Mouse (Mus musculus) midbrain, embryonic 16.5 days (tissue): ENCODE measurements around the gene Dnajc16. TPM values are rescaled to one million over a fixed set of nuclear protein-coding genes. Genes with fewer than 3 reads are reported as not detected.

Experiments used
- ATAC-seq: fragments of 200-750 bp; cut with Nextera tagmentation; 2 replicates; pipeline ENCODE4 v1.8.0; 2017; ENCODE audit warnings: moderate TSS enrichment
- H3K27ac ChIP-seq: fragments of 300-500 bp; sonication (generic); 2 replicates; pipeline ENCODE4 v1.5.1; 2014; ENCODE audit warnings: mild to moderate bottlenecking, low read length, mixed read lengths
- H3K27me3 ChIP-seq: fragments of 300-500 bp; sonication (generic); 2 replicates; pipeline ENCODE4 v1.6.1; 2014; ENCODE audit warnings: low read depth, low read length, mixed read lengths; ENCODE audit not compliant: control insufficient read depth, insufficient read depth
- H3K36me3 ChIP-seq: fragments of 300-500 bp; sonication (generic); 2 replicates; pipeline ENCODE4 v1.6.1; 2014; ENCODE audit warnings: mild to moderate bottlenecking, low read length, moderate library complexity, mixed read lengths; ENCODE audit not compliant: control insufficient read depth, insufficient read depth
- H3K4me1 ChIP-seq: fragments of 300-500 bp; sonication (generic); 2 replicates; pipeline ENCODE4 v1.6.1; 2014; ENCODE audit warnings: mild to moderate bottlenecking, low read length, mixed read lengths; ENCODE audit not compliant: control insufficient read depth, insufficient read depth
- H3K4me2 ChIP-seq: fragments of 300-500 bp; sonication (generic); 2 replicates; pipeline ENCODE4 v1.6.1; 2014; ENCODE audit warnings: mild to moderate bottlenecking, low read length, mixed read lengths
- H3K4me3 ChIP-seq: fragments of 300-500 bp; sonication (generic); 2 replicates; pipeline ENCODE4 v1.5.1; 2014; ENCODE audit warnings: low read depth, mild to moderate bottlenecking, low read length, moderate library complexity, mixed read lengths
- H3K9ac ChIP-seq: fragments of 300-500 bp; sonication (generic); 2 replicates; pipeline ENCODE4 v1.6.1; 2014; ENCODE audit warnings: low read depth, low read length, mixed read lengths
- H3K9me3 ChIP-seq: fragments of 300-500 bp; sonication (generic); replicated peaks from 2 replicates; pipeline ENCODE4 v1.6.1; 2014; ENCODE audit warnings: mild to moderate bottlenecking, low read length, mixed read lengths; ENCODE audit not compliant: control insufficient read depth, poor library complexity, severe bottlenecking
- WGBS: fragments of 180-500 bp; shearing (Covaris S2); extraction: QIAGEN DNeasy Blood & Tissue Kit; methylation state at CpG from one replicate; pipeline ENCODE4 v1.1.7; 2014; 5-methylcytosine and 5-hydroxymethylcytosine counted together
- polyA plus RNA-seq: library from polyadenylated mRNA; unstranded; fragments of >200 nt; fragmentation: Nextera tagmentation; extraction: Ambion mirVana; gene quantifications from 2 replicates; pipeline ENCODE4 v1.2.1, GENCODE M21; 2015

Dnajc16 gene
- polyA plus RNA-seq, 1 experiment from 2014 or later = 6.6 TPM

DNA sequence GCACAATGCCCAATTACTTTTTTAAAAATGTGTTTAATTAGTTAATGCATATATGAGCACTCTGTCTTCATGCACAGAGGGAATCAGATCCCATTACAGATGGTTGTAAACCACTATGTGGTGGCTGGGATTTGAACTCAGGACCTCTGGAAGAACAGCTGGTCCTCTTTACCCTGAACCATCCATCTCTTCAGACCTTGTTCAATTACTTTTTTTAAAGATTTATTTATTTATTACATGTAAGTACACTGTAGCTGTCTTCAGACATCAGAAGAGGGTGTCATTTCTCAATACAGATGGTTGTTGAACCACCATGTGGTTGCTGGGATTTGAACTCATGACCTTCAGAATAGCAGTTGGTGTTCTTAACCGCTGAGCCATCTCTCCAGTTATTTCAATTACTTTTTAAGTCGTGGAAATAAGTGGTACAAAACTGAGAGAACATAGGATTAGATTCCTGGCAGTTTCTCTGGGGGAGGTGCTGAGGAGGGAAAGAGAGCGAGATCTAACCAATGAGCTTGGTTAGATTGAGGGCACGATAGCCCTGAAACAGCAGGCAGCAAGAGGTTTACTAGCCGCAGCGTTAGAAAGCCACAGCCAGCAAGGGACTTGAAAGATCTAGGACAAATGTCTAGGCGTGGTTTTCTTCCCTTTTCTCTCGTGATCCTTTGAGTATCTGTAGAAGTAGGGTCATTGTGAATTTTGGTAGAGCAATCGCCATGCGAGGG lies 2.0 kb upstream of the Dnajc16 start:
- Histone ChIP-seq H3K9me3 (no peaks in the 10 kb centered on the region), H3K27ac (peak overlapping the region; percentile 88), H3K4me1 (peaks cover 22% of the 10 kb centered on the region), H3K4me3 (peak overlapping the region; percentile 65), H3K9ac (peak overlapping the region; percentile 46; the same call in 1 of the 2 replicates), H3K4me2 (peak overlapping the region; percentile 75), H3K36me3 (peaks cover 4% of the 10 kb centered on the region), H3K27me3 (no peaks in the 10 kb centered on the region)
- ATAC-seq = no peak
- WGBS = 10% methylated on average over 10 of the region's 10 CpGs

DNA sequence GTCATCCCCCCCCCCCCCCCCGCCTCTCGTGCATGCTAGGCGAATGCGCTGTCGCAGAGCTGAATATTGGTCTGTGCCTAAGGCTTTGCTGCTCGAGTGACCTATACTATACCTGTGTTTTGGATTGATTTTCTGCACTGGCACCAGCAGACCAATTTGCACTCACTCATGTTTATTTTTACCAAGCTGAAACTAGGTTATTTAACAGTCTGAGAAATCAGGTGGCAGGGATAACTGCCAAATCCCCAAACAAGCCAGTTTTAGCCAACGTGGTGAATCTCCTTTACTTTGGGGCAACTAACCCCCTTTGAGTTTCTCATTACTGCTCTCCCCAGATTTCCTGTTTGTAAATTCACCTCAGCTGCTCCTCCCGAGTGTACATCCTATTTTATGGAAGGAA lies 1.2 kb upstream of the Dnajc16 start:
- Histone ChIP-seq H3K4me3 (no peak overlapping the region), H3K27me3 (no peaks in the 10 kb centered on the region), H3K4me2 (no peak overlapping the region), H3K9me3 (no peaks in the 10 kb centered on the region), H3K36me3 (0 out of 2 replicates have a peak, but pooled peaks cover 3% of the 10 kb centered on the region), H3K9ac (no peak overlapping the region), H3K4me1 (peaks cover 22% of the 10 kb centered on the region), H3K27ac (no peak overlapping the region)
- 82% methylated on average over 8 of the region's 8 CpGs for WGBS
- ATAC-seq = no peak

GRCm38 (mm10) chr4:141791486-141791885 lies 755 bp upstream of the Dnajc16 start:
- no peak overlapping the region for H3K27ac ChIP-seq

GRCm38 (mm10) chr4:141789564-141790218 lies 1.0 kb downstream of the Dnajc16 start:
- H3K27ac ChIP-seq = peak overlapping the region; percentile 85
- ATAC-seq = no peak

More at GRCm38 (mm10) chr4:141791486-141791885, 755 bp upstream of the Dnajc16 start:
- no peak overlapping the region for H3K4me2 ChIP-seq
- H3K27me3 ChIP-seq = no peaks in the 10 kb centered on the region
- WGBS = 94% methylated on average over 7 of the region's 7 CpGs
- no peak overlapping the region for H3K4me3 ChIP-seq
- 0 out of 2 replicates have a peak, but pooled peaks cover 3% of the 10 kb centered on the region for H3K36me3 ChIP-seq
- H3K9me3 ChIP-seq = no peaks in the 10 kb centered on the region
- H3K4me1 ChIP-seq = peaks cover 22% of the 10 kb centered on the region
- no peak overlapping the region for H3K9ac ChIP-seq
- no peak for ATAC-seq

DNA sequence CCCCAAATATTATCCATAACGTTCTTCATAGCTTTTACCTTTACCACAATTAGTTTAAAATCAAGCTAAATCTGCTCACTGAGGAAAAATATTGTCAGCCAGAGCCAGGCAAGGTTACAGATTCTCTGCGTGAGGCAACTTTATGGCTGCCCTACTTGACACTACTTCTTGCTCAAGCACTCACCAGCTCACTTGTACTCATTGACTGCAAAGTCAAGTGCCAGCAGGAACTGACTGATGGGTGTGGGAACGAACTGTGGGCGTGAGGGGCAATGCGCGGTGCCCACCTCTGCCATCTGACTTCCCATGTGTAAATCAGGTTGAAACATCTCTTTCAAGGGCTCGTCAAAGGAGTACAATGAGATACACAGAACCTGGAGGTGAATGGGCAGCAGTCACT lies 3.3 kb downstream of the Dnajc16 start:
- WGBS = 93% methylated on average over 7 of the region's 7 CpGs
- no peak overlapping the region for H3K4me3 ChIP-seq
- no peak for ATAC-seq
- H3K4me2 ChIP-seq = no peak overlapping the region
- peaks cover 24% of the 10 kb centered on the region for H3K36me3 ChIP-seq
- H3K9ac ChIP-seq = no peak overlapping the region
- no peaks in the 10 kb centered on the region for H3K9me3 ChIP-seq
- H3K27me3 ChIP-seq = no peaks in the 10 kb centered on the region
- peaks cover 6% of the 10 kb centered on the region for H3K4me1 ChIP-seq
- no peak overlapping the region for H3K27ac ChIP-seq

More at GRCm38 (mm10) chr4:141789564-141790218, 1.0 kb downstream of the Dnajc16 start:
- H3K36me3 ChIP-seq = peaks cover 10% of the 10 kb centered on the region; the same call in 1 of the 2 replicates
- H3K9me3 ChIP-seq = no peaks in the 10 kb centered on the region
- WGBS = 56% methylated on average over 3 of the region's 3 CpGs
- H3K9ac ChIP-seq = peak overlapping the region; percentile 98
- H3K27me3 ChIP-seq = no peaks in the 10 kb centered on the region
- peaks cover 12% of the 10 kb centered on the region for H3K4me1 ChIP-seq
- H3K4me2 ChIP-seq = peak overlapping the region; percentile 95
- H3K4me3 ChIP-seq = peak overlapping the region; percentile 96

GRCm38 (mm10) chr4:141787046-141787445 lies 3.7 kb downstream of the Dnajc16 start:
- H3K27me3 ChIP-seq = no peaks in the 10 kb centered on the region
- no peak overlapping the region for H3K9ac ChIP-seq
- H3K9me3 ChIP-seq = no peaks in the 10 kb centered on the region
- peaks cover 6% of the 10 kb centered on the region for H3K4me1 ChIP-seq
- H3K27ac ChIP-seq = no peak overlapping the region
- H3K4me3 ChIP-seq = no peak overlapping the region
- peaks cover 28% of the 10 kb centered on the region for H3K36me3 ChIP-seq
- WGBS = 79% methylated on average over 6 of the region's 6 CpGs
- ATAC-seq = no peak
- H3K4me2 ChIP-seq = no peak overlapping the region

DNA sequence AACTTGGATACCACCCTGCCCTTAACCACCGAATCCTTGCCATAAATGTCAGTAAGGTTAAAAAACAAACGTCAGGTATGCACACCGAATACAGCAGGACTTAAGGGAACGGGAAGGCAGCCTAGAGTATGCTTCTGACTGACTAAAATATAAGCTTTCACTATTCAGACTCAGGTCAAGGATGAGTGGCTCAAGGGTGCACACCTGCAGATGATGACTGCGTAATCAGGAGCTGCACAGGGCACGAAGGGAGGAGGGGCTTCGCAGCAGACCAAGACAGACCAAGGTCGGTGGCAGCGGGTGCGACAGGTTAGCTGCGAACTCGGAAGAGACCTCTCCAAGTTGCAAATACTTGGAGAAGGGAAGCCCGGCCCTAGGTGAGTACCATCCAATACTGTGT lies 4.6 kb downstream of the Dnajc16 start:
- WGBS = 91% methylated on average over 13 of the region's 13 CpGs
- no peak for ATAC-seq
- no peaks in the 10 kb centered on the region for H3K9me3 ChIP-seq

GRCm38 (mm10) chr4:141784835-141785234 lies 5.9 kb downstream of the Dnajc16 start:
- H3K27ac ChIP-seq = no peak overlapping the region
- H3K36me3 ChIP-seq = peaks cover 37% of the 10 kb centered on the region
- H3K9ac ChIP-seq = no peak overlapping the region
- no peak overlapping the region for H3K4me2 ChIP-seq
- ATAC-seq = no peak
- WGBS = 92% methylated on average over 5 of the region's 5 CpGs
- H3K27me3 ChIP-seq = no peaks in the 10 kb centered on the region
- peaks cover 4% of the 10 kb centered on the region for H3K4me1 ChIP-seq
- no peak overlapping the region for H3K4me3 ChIP-seq
- no peaks in the 10 kb centered on the region for H3K9me3 ChIP-seq

More for the DNA sequence above, 4.6 kb downstream of the Dnajc16 start:
- H3K4me1 ChIP-seq = peaks cover 6% of the 10 kb centered on the region
- no peak overlapping the region for H3K4me3 ChIP-seq
- no peak overlapping the region for H3K4me2 ChIP-seq
- peaks cover 31% of the 10 kb centered on the region for H3K36me3 ChIP-seq
- no peaks in the 10 kb centered on the region for H3K27me3 ChIP-seq
- no peak overlapping the region for H3K9ac ChIP-seq
- no peak overlapping the region for H3K27ac ChIP-seq
